Mouse (Mus musculus) cortical plate, adult 2 months (tissue): ENCODE measurements around the gene Ndufs5. TPM values are rescaled to one million over a fixed set of nuclear protein-coding genes. Genes with fewer than 3 reads are reported as not detected.
A peak's percentile ranks its signal among the peaks of the same experiment; 100 is the strongest.

ENCODE experiments used
- H3K27ac ChIP-seq: fragments of 200-500 bp; 2 replicates; pipeline ENCODE4 v1.5.1; 2012; ENCODE audit warnings: low read length, control low read depth, inconsistent platforms; ENCODE audit not compliant: insufficient read depth
- H3K4me1 ChIP-seq: fragments of 200-500 bp; 2 replicates; pipeline ENCODE4 v1.6.1; 2011; ENCODE audit warnings: low read length; ENCODE audit not compliant: control insufficient read depth, insufficient read depth
- H3K4me3 ChIP-seq: fragments of 200-500 bp; 2 replicates; pipeline ENCODE4 v1.5.1; 2011; ENCODE audit warnings: mild to moderate bottlenecking, low read length, control low read depth; ENCODE audit not compliant: insufficient read depth
- CTCF ChIP-seq: fragments of 200-500 bp; IDR thresholded peaks from 2 replicates; pipeline ENCODE4 v1.5.1; 2011; ENCODE audit warnings: mild to moderate bottlenecking, control low read depth, low read length; ENCODE audit not compliant: insufficient read depth; ENCODE audit errors: extremely low read depth
- POLR2A ChIP-seq: fragments of 200-500 bp; IDR thresholded peaks from 2 replicates; pipeline ENCODE4 v1.6.1; 2011; ENCODE audit warnings: mild to moderate bottlenecking, low read length, control low read depth; ENCODE audit not compliant: insufficient read depth; ENCODE audit errors: extremely low read depth
- polyA plus RNA-seq: library from polyadenylated mRNA; depleted of rRNA; stranded (reverse); fragments of >200 nt; gene quantifications from 2 replicates; pipeline ENCODE4 v1.2.3, GENCODE M21; 2012

The Ndufs5 gene
- polyA plus RNA-seq, 1 experiment, result 460 TPM

GRCm38 (mm10) chr4:123692071-123692470, 25.9 kb downstream of the Ndufs5 start:
- H3K27ac ChIP-seq, result no peak overlapping the region
- H3K4me1 ChIP-seq, result no peaks in the 10 kb centered on the region
- H3K4me3 ChIP-seq, result no peak overlapping the region
- no peak for TF ChIP-seq CTCF
- TF ChIP-seq POLR2A, result no peak

DNA sequence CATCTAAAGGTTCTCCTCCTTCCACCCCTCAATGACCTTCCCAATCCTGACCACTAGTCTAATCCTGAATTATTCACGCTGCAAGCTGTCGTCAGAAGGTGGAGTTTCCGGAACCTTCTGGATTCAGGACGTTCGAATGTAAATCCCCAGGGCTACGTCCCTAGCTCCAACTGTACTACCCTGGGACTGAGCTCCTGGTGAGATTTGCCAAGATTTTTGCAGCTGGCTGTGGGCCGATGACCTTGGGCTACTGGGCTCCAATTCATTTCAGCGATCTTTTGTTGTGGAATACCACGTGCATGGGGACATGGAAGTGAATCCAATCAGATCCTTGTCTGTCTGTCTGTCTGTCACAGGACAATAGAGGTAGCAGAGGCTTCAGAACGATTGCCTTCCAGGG, 27.7 kb downstream of the Ndufs5 start:
- no peak overlapping the region for H3K27ac ChIP-seq
- H3K4me1 ChIP-seq, result no peaks in the 10 kb centered on the region
- TF ChIP-seq POLR2A, result no peak
- no peak for TF ChIP-seq CTCF
- H3K4me3 ChIP-seq, result no peak overlapping the region

GRCm38 (mm10) chr4:123687025-123687781, 30.8 kb downstream of the Ndufs5 start:
- peak overlapping the region; percentile 98 for H3K27ac ChIP-seq

GRCm38 (mm10) chr4:123686368-123687024, 31.5 kb downstream of the Ndufs5 start:
- Histone ChIP-seq H3K27ac (peak overlapping the region; percentile 98), H3K4me1 (peaks cover 10% of the 10 kb centered on the region), H3K4me3 (peak overlapping the region; percentile 71)
- TF ChIP-seq CTCF (no peak), POLR2A (no peak)

More at GRCm38 (mm10) chr4:123687025-123687781, 30.8 kb downstream of the Ndufs5 start:
- Histone ChIP-seq H3K4me3 (peak overlapping the region; percentile 71), H3K4me1 (peaks cover 8% of the 10 kb centered on the region)
- TF ChIP-seq POLR2A (no peak), CTCF (no peak)

- TF ChIP-seq POLR2A, result no peak
Measured at GRCm38 (mm10) chr4:123685506-123686242, 32.3 kb downstream of the Ndufs5 start.

DNA sequence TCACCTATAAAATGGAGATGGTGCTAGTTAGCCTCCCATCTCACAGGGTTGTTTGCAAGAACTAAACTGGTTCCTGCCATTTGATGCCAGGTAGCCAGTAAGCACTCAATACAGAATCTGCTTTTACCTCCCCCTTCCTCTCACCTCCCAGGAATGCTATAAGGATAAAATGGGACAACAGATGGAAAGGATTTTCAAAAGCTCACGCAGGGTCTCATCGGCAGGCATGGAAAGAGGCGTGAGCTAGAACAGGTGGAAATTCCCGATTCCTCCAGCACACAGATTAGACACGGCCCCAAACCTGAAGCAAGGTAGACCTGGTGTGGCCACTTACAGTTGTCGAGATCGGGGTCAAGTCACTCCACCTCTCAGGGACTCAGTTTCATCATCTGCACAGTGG, 33.0 kb downstream of the Ndufs5 start:
- H3K4me3 ChIP-seq, result peak overlapping the region; percentile 71; the same call in 1 of the 2 replicates
- no peak overlapping the region for H3K27ac ChIP-seq
- TF ChIP-seq CTCF (no peak), POLR2A (no peak)
- H3K4me1 ChIP-seq, result peaks cover 14% of the 10 kb centered on the region

More at GRCm38 (mm10) chr4:123685506-123686242, 32.3 kb downstream of the Ndufs5 start:
- Histone ChIP-seq H3K27ac (peak overlapping the region; percentile 98), H3K4me1 (peaks cover 14% of the 10 kb centered on the region), H3K4me3 (peak overlapping the region; percentile 71)

DNA sequence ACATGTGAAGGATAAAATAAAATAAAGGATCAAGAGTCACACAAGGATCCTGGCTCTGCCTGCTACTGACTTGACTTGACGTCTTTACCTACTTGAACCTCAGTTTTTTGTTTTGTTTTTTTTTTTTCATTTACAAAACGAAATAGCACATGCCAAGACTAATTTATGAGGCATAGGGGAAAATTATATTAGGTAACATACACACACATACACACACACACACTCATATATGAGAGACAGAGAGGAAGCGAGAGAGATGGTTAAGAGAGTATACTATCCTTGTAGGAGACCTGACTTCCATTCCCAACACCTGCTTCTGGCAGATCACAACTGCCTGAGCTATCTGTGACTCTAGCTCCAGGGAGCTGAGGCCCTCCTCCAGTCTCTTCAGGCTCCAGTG, 33.7 kb downstream of the Ndufs5 start, which contains the start of gene Macf1:
TSS of gene Macf1 (minus strand) at position 101 of the 400 bp plus-strand sequence.
- TF ChIP-seq POLR2A, result no peak
- no peak for TF ChIP-seq CTCF

GRCm38 (mm10) chr4:123682291-123682690, 35.7 kb downstream of the Ndufs5 start:
- TF ChIP-seq POLR2A (no peak), CTCF (no peak)
- peak overlapping the region; percentile 57; the same call in 1 of the 2 replicates for H3K27ac ChIP-seq
- no peak overlapping the region for H3K4me3 ChIP-seq
- peaks cover 17% of the 10 kb centered on the region for H3K4me1 ChIP-seq

More for the DNA sequence above, 33.7 kb downstream of the Ndufs5 start, which contains the start of gene Macf1:
- H3K4me1 ChIP-seq, result peaks cover 14% of the 10 kb centered on the region
- peak within 1 kb of the TSS; percentile 71; the same call in 1 of the 2 replicates for H3K4me3 ChIP-seq
- H3K27ac ChIP-seq, result no peak within 1 kb of the TSS

GRCm38 (mm10) chr4:123680962-123681361, 37.0 kb downstream of the Ndufs5 start:
- H3K4me1 ChIP-seq, result peaks cover 18% of the 10 kb centered on the region
- H3K4me3 ChIP-seq, result no peak overlapping the region
- no peak for TF ChIP-seq CTCF
- TF ChIP-seq POLR2A, result 0 out of 2 replicates have a peak, but pooled peaks have one; percentile 40
- peak overlapping the region; percentile 82 for H3K27ac ChIP-seq
